17 mouse cellular contexts compared by ENCODE assay signal in genomic region chr2:163691846-163692605, GRCm38 (mm10). TPM values are rescaled to one million over a fixed set of nuclear protein-coding genes. Genes with fewer than 3 reads are reported as not detected.
DNase-seq lines count a peak whose midpoint lies in the region; ATAC-seq and TF ChIP-seq lines count a peak whose summit lies in the region.
"Had no signal": no experiment of that assay in that cellular context is flagged by ENCODE, and none has a peak within 500 bp of the region (broad histone marks: within the 10 kb centered on the region; RNA-seq: fewer than 3 reads in every experiment).

No protein-coding gene starts in this region.

- H3K27ac ChIP-seq in heart, postnatal 0 days (ENCODE audit: low read depth): peak overlapping the region; percentile 98
- peak overlapping the region; percentile 36 for H3K27ac ChIP-seq in liver, embryonic 14.5 days
- H3K27ac ChIP-seq in forebrain, embryonic 15.5 days (replicated peaks): no peak overlapping the region
- H3K27ac ChIP-seq: hindbrain, embryonic 15.5 days; limb, embryonic 13.5 days had no signal

- no peaks in the 10 kb centered on the region for H3K9me3 ChIP-seq in heart, postnatal 0 days (replicated peaks; ENCODE audit: control insufficient read depth, low read length)
- no peaks in the 10 kb centered on the region for H3K9me3 ChIP-seq in G1E (replicated peaks)
- H3K9me3 ChIP-seq in liver, embryonic 14.5 days (ENCODE audit: control insufficient read depth, low read length): no peaks in the 10 kb centered on the region
- H3K9me3 ChIP-seq in forebrain, embryonic 15.5 days: no peaks in the 10 kb centered on the region
- H3K9me3 ChIP-seq: hindbrain, embryonic 15.5 days; limb, embryonic 13.5 days had no signal

- H3K4me3 ChIP-seq in heart, postnatal 0 days (ENCODE audit: low read depth, low read length): no peak overlapping the region
- peak overlapping the region; percentile 39; the same call in 1 of the 2 replicates for H3K4me3 ChIP-seq in G1E (ENCODE audit: low read depth, low read length)
- no peak overlapping the region for H3K4me3 ChIP-seq in liver, embryonic 14.5 days (ENCODE audit: insufficient read depth in 1 of 2, low read depth in 2 of 2, low read length in 2 of 2)
- no peak overlapping the region for H3K4me3 ChIP-seq in forebrain, embryonic 15.5 days
- H3K4me3 ChIP-seq: hindbrain, embryonic 15.5 days; limb, embryonic 13.5 days had no signal

- H3K9ac ChIP-seq in heart, postnatal 0 days (replicated peaks; ENCODE audit: low read depth, low read length): 0 out of 2 replicates have a peak overlapping the region, but pooled peaks have one; percentile 14
- 0 out of 2 replicates have a peak overlapping the region, but pooled peaks have one; percentile 31 for H3K9ac ChIP-seq in liver, embryonic 14.5 days (replicated peaks)
- H3K9ac ChIP-seq in forebrain, embryonic 15.5 days (replicated peaks): no peak overlapping the region
- H3K9ac ChIP-seq: forebrain, postnatal 0 days; hindbrain, embryonic 15.5 days; limb, embryonic 13.5 days had no signal

- no peak for TF ChIP-seq EP300 in heart, postnatal 0 days (IDR thresholded peaks at IDR 0.05; ENCODE audit: low read depth)
- no peak for TF ChIP-seq EP300 in liver, embryonic 14.5 days (IDR thresholded peaks at IDR 0.05; ENCODE audit: low read depth)

- no peak for DNase-seq in heart, postnatal 0 days (ENCODE audit: low spot score)
- no peak for DNase-seq in heart, postnatal 4 days
- DNase-seq in G1E (ENCODE audit: low spot score) (peak; percentile 22), MEL-GATA-1-ER (ENCODE audit: extremely low read depth, low read depth) (peak; percentile 69)
- DNase-seq in liver, embryonic 14.5 days (ENCODE audit: low read depth in 3 of 3, low spot score in 3 of 3): peak in 1 of 3 experiments; percentile 52
- DNase-seq in layer of hippocampus, postnatal 36 days: no peak
- DNase-seq: cerebellum, adult 2 months; forebrain, postnatal 0 days; gastrocnemius, postnatal 36 days; lung, postnatal 14 days; midbrain, embryonic 14.5 days; right cerebral cortex, postnatal 4 days; thymus, postnatal 14 days had no signal

- no peaks in the 10 kb centered on the region for H3K36me3 ChIP-seq in heart, postnatal 0 days (replicated peaks; ENCODE audit: control insufficient read depth, insufficient read depth, low read length)
- H3K36me3 ChIP-seq in G1E (replicated peaks): peaks cover 20% of the 10 kb centered on the region
- no peaks in the 10 kb centered on the region for H3K36me3 ChIP-seq in liver, embryonic 14.5 days (replicated peaks; ENCODE audit: control insufficient read depth, insufficient read depth, low read depth)
- H3K36me3 ChIP-seq in forebrain, embryonic 15.5 days: no peaks in the 10 kb centered on the region
- H3K36me3 ChIP-seq: hindbrain, embryonic 15.5 days; limb, embryonic 13.5 days had no signal

- H3K4me2 ChIP-seq in heart, postnatal 0 days (ENCODE audit: low read depth, low read length): no peak overlapping the region; the same call in 1 of the 2 replicates
- peak overlapping the region; percentile 54 for H3K4me2 ChIP-seq in liver, embryonic 14.5 days (ENCODE audit: low read depth)
- no peak overlapping the region for H3K4me2 ChIP-seq in forebrain, embryonic 15.5 days (replicated peaks)
- H3K4me2 ChIP-seq: hindbrain, embryonic 15.5 days; limb, embryonic 13.5 days had no signal

- 60% methylated on average over 6 of the region's 6 CpGs for WGBS in heart, postnatal 0 days
- 27% methylated on average over 6 of the region's 6 CpGs for WGBS in liver, embryonic 14.5 days (ENCODE audit: insufficient replicate concordance)
- WGBS in forebrain, embryonic 15.5 days: 93% methylated on average over 6 of the region's 6 CpGs

- TF ChIP-seq CTCF in heart, postnatal 0 days (IDR thresholded peaks at IDR 0.05; ENCODE audit: low read depth): no peak
- no peak for TF ChIP-seq CTCF in G1E (IDR thresholded peaks at IDR 0.05; ENCODE audit: low read depth, low read length)
- TF ChIP-seq CTCF in liver, embryonic 14.5 days (IDR thresholded peaks at IDR 0.05; ENCODE audit: low read depth): no peak

- no peak for ATAC-seq in heart, postnatal 0 days (ENCODE audit: insufficient read depth, low read depth)
- peak; percentile 57 for ATAC-seq in G1E (ENCODE audit: extremely low read depth, insufficient number of reproducible peaks, low FRiP score, poor library complexity, severe bottlenecking)
- ATAC-seq in liver, embryonic 14.5 days (ENCODE audit: insufficient read depth): peak; percentile 66
- ATAC-seq in forebrain, embryonic 15.5 days (replicated peaks): no peak
- ATAC-seq: forebrain, postnatal 0 days; Patski had no signal

- H3K27me3 ChIP-seq in heart, postnatal 0 days (ENCODE audit: control insufficient read depth, insufficient read depth, low read length): no peaks in the 10 kb centered on the region
- no peaks in the 10 kb centered on the region for H3K27me3 ChIP-seq in G1E (ENCODE audit: insufficient read depth, low read length)
- no peaks in the 10 kb centered on the region for H3K27me3 ChIP-seq in liver, embryonic 14.5 days (ENCODE audit: control insufficient read depth, insufficient read depth, low read length)
- H3K27me3 ChIP-seq in forebrain, embryonic 15.5 days: no peaks in the 10 kb centered on the region
- H3K27me3 ChIP-seq: hindbrain, embryonic 15.5 days; limb, embryonic 13.5 days; Patski had no signal

- peaks cover 90% of the 10 kb centered on the region for H3K4me1 ChIP-seq in heart, postnatal 0 days (ENCODE audit: control insufficient read depth, insufficient read depth)
- H3K4me1 ChIP-seq in G1E (ENCODE audit: insufficient read depth, low read depth, low read length): peaks cover 66% of the 10 kb centered on the region
- H3K4me1 ChIP-seq in liver, embryonic 14.5 days (replicated peaks; ENCODE audit: control insufficient read depth in 2 of 2, insufficient read depth in 2 of 2, low read length in 1 of 2): peaks cover 65 to 75% of the 10 kb centered on the region in 2 experiments
- peaks cover 2% of the 10 kb centered on the region; the same call in 1 of the 2 replicates for H3K4me1 ChIP-seq in forebrain, embryonic 15.5 days

RNA-seq across cellular contexts. Expression of gene Pkig, which starts 33.8 kb away (rescaled TPM):
- 363 and 431 TPM in 2 replicates for total RNA-seq in heart, postnatal 0 days (2014; rRNA removed; ENCODE audit: low replicate concordance)
- 495 and 511 TPM in 2 replicates for polyA plus RNA-seq in heart, postnatal 0 days (2015; fragmentation: Nextera tagmentation; extraction: Ambion mirVana)
- 100 to 1,000 TPM; 204 to 207 TPM for total RNA-seq in heart, postnatal 4 days (2021)
- total RNA-seq in G1E (2014; fragmentation: Nextera tagmentation) (17.7 and 47.9 TPM in 2 replicates), G1E (2017) (28.1 and 28.8 TPM in 2 replicates)
- polyA plus RNA-seq in G1E (2012): 166 and 211 TPM in 2 replicates
- 50.9 and 52.3 TPM in 2 replicates for polyA plus RNA-seq in liver, embryonic 14.5 days (2012; rRNA removed)
- polyA plus RNA-seq in liver, embryonic 14.5 days (2014; fragmentation: Nextera tagmentation; extraction: Ambion mirVana): 99.0 and 107 TPM in 2 replicates
- polyA plus RNA-seq in forebrain, embryonic 15.5 days (2015; fragmentation: Nextera tagmentation; extraction: Ambion mirVana): 157 and 165 TPM in 2 replicates
- total RNA-seq in layer of hippocampus, postnatal 36 days (2021): 10 to 100 TPM; 86.8 to 92.5 TPM

RNA-seq across cellular contexts. Expression of gene Serinc3, which starts 47.1 kb away (rescaled TPM):
- 181 and 193 TPM in 2 replicates for total RNA-seq in heart, postnatal 0 days (2014; rRNA removed; ENCODE audit: low replicate concordance)
- polyA plus RNA-seq in heart, postnatal 0 days (2015; fragmentation: Nextera tagmentation; extraction: Ambion mirVana): 61.3 and 62.4 TPM in 2 replicates
- 100 to 1,000 TPM; 239 to 253 TPM for total RNA-seq in heart, postnatal 4 days (2021)
- 71.8 and 156 TPM in 2 replicates for total RNA-seq in G1E (2014; fragmentation: Nextera tagmentation)
- 51.6 and 55.0 TPM in 2 replicates for total RNA-seq in G1E (2017)
- polyA plus RNA-seq in G1E (2012): 5.8 and 7.2 TPM in 2 replicates
- polyA plus RNA-seq in liver, embryonic 14.5 days (2012; rRNA removed): 225 and 257 TPM in 2 replicates
- polyA plus RNA-seq in liver, embryonic 14.5 days (2014; fragmentation: Nextera tagmentation; extraction: Ambion mirVana): 165 TPM in 2 replicates
- 27.9 and 28.8 TPM in 2 replicates for polyA plus RNA-seq in forebrain, embryonic 15.5 days (2015; fragmentation: Nextera tagmentation; extraction: Ambion mirVana)
- total RNA-seq in layer of hippocampus, postnatal 36 days (2021): 100 to 1,000 TPM; 177 to 202 TPM

RNA-seq across cellular contexts. Expression of gene Ada, which starts 58.0 kb away (rescaled TPM):
- total RNA-seq in heart, postnatal 0 days (2014; rRNA removed; ENCODE audit: low replicate concordance): 2.4 and 4.1 TPM in 2 replicates
- polyA plus RNA-seq in heart, postnatal 0 days (2015; fragmentation: Nextera tagmentation; extraction: Ambion mirVana): 1.9 and 2.2 TPM in 2 replicates
- 1 to 10 TPM; 1.8 to 2.4 TPM for total RNA-seq in heart, postnatal 4 days (2021)
- total RNA-seq in G1E (2014; fragmentation: Nextera tagmentation): 0.87 TPM in 1 of 2 replicates, not detected in the other
- 0.17 and 0.22 TPM in 2 replicates for total RNA-seq in G1E (2017)
- 0.37 and 0.39 TPM in 2 replicates for polyA plus RNA-seq in G1E (2012)
- 1.7 and 2.9 TPM in 2 replicates for polyA plus RNA-seq in liver, embryonic 14.5 days (2012; rRNA removed)
- 3.8 and 4.1 TPM in 2 replicates for polyA plus RNA-seq in liver, embryonic 14.5 days (2014; fragmentation: Nextera tagmentation; extraction: Ambion mirVana)
- 4.0 and 4.8 TPM in 2 replicates for polyA plus RNA-seq in forebrain, embryonic 15.5 days (2015; fragmentation: Nextera tagmentation; extraction: Ambion mirVana)
- total RNA-seq in layer of hippocampus, postnatal 36 days (2021): 1 to 10 TPM; 1.1 to 1.2 TPM

Comparison
In these comparisons a context has a peak if more than half of its experiments do, and no peak if none do; other contexts are left out.
1. ATAC-seq: peak in G1E (single experiment) and liver, embryonic 14.5 days (single experiment); none in heart, postnatal 0 days (single experiment) and forebrain, embryonic 15.5 days (single experiment).
2. DNase-seq: peak in G1E (single experiment) and MEL-GATA-1-ER (single experiment); none in heart, postnatal 0 days (single experiment), heart, postnatal 4 days (single experiment) and layer of hippocampus, postnatal 36 days (0 of 2).